Mouse (Mus musculus) kidney, postnatal 14 days (tissue): ENCODE results near the gene Tbpl2.
A peak's percentile ranks its signal among the peaks of the same experiment; 100 is the strongest.

Source experiments
- DNase-seq: peaks from one replicate; pipeline ENCODE4 v3.0.0; 2022; ENCODE audit warnings: mixed read lengths

The Tbpl2 gene

GRCm38 (mm10) chr2:24096495-24096894, at the start of gene Tbpl2:
Gene Tbpl2 (minus strand): TSS chr2:24096595.
- no peak for DNase-seq

- DNase-seq = no peak
Measured at GRCm38 (mm10) chr2:24134373-24134772, 38.0 kb upstream of the Tbpl2 start.

GRCm38 (mm10) chr2:24109085-24109484, 12.7 kb upstream of the Tbpl2 start:
- DNase-seq = no peak

GRCm38 (mm10) chr2:24103619-24104289, 7.4 kb upstream of the Tbpl2 start:
- DNase-seq = peak; percentile 21

GRCm38 (mm10) chr2:24090921-24091320, 5.5 kb downstream of the Tbpl2 start:
- no peak for DNase-seq

- DNase-seq = no peak
Measured at GRCm38 (mm10) chr2:24050459-24050858, 45.9 kb downstream of the Tbpl2 start.

- peak; percentile 1 for DNase-seq
Measured at GRCm38 (mm10) chr2:24049344-24049990, 46.9 kb downstream of the Tbpl2 start, which contains the start of gene Hnmt. Gene Hnmt (minus strand): TSS chr2:24049394.

GRCm38 (mm10) chr2:24048480-24049097, 47.8 kb downstream of the Tbpl2 start:
- DNase-seq = peak; percentile 81

GRCm38 (mm10) chr2:24047551-24048479, 48.6 kb downstream of the Tbpl2 start:
- DNase-seq = no peak

- DNase-seq = no peak
Measured at GRCm38 (mm10) chr2:24042901-24043300, 53.5 kb downstream of the Tbpl2 start.

- no peak for DNase-seq
Measured at GRCm38 (mm10) chr2:24040531-24040930, 55.9 kb downstream of the Tbpl2 start.
